Mouse (Mus musculus): ENCODE measurements around the gene H2-Ob.

DNA sequence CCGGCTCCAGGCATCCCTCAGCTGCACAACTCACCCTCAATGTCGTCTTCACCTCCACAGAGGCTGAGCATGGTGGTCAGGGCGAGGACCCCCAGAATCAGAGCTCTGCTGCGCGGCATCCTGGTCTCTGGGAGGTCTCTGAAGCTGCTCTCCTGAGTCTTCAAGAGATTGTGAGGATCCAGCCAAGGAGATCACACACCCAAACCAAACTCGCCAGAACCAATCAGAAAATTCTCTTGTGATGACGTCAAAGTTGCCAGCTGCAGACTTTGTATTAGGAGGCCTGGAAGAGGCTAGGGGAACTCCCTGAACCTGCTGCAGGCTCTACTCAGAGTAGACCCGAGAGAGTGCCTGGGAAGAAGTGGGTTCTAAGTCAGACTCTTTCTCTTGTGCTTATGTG is 48.9 kb downstream of the H2-Ob start, which contains the start of gene H2-Aa:
- no peak for TF ChIP-seq POLR2A (IDR thresholded peaks at IDR 0.05; ENCODE audit: low read depth, low read length)
- TF ChIP-seq CTCF (conservative IDR thresholded peaks at IDR 0.05; ENCODE audit: insufficient read depth, insufficient read length, low read depth, low read length) = no peak

Data from kidney, adult 2 months (tissue).